Comparison of ENCODE assay signal across 8 mouse cellular contexts in genomic region chr2:97466243-97466793, GRCm38 (mm10).
DNase-seq lines count a peak whose midpoint lies in the region; ATAC-seq and TF ChIP-seq lines count a peak whose summit lies in the region.

No protein-coding gene starts in this region.

- H3K4me2 ChIP-seq in embryonic facial prominence, embryonic 15.5 days (replicated peaks) = peak overlapping the region; percentile 86
- peak overlapping the region; percentile 93 for H3K4me2 ChIP-seq in heart, embryonic 11.5 days
- H3K4me2 ChIP-seq in kidney, embryonic 15.5 days = peak overlapping the region; percentile 91
- peak overlapping the region; percentile 87 for H3K4me2 ChIP-seq in limb, embryonic 15.5 days
- peak overlapping the region; percentile 68 for H3K4me2 ChIP-seq in midbrain, postnatal 0 days (ENCODE audit: low read depth, low read length, poor library complexity, severe bottlenecking)

- H3K27me3 ChIP-seq in embryonic facial prominence, embryonic 15.5 days = peaks cover 14% of the 10 kb centered on the region
- peaks cover 11% of the 10 kb centered on the region for H3K27me3 ChIP-seq in heart, embryonic 11.5 days (ENCODE audit: control insufficient read depth, insufficient read depth, low read length)
- peaks cover 6% of the 10 kb centered on the region; the same call in 1 of the 2 replicates for H3K27me3 ChIP-seq in kidney, embryonic 15.5 days
- no peaks in the 10 kb centered on the region for H3K27me3 ChIP-seq in limb, embryonic 15.5 days
- H3K27me3 ChIP-seq in midbrain, postnatal 0 days (ENCODE audit: insufficient read depth, low read length) = no peaks in the 10 kb centered on the region
- H3K27me3 ChIP-seq in testis, adult 2 months (ENCODE audit: control insufficient read depth, insufficient read depth, low read length) = no peaks in the 10 kb centered on the region

- WGBS in embryonic facial prominence, embryonic 15.5 days = 0% methylated on average over 25 of the region's 25 CpGs
- under 1% methylated on average over 25 of the region's 25 CpGs for WGBS in heart, embryonic 11.5 days (ENCODE audit: insufficient replicate concordance)
- WGBS in kidney, embryonic 15.5 days = 0% methylated on average over 25 of the region's 25 CpGs
- under 1% methylated on average over 25 of the region's 25 CpGs for WGBS in limb, embryonic 15.5 days
- under 1% methylated on average over 25 of the region's 25 CpGs for WGBS in midbrain, postnatal 0 days

- no peak overlapping the region for H3K9ac ChIP-seq in embryonic facial prominence, embryonic 15.5 days
- no peak overlapping the region; the same call in 1 of the 2 replicates for H3K9ac ChIP-seq in heart, embryonic 11.5 days (ENCODE audit: low read depth, low read length)
- H3K9ac ChIP-seq in kidney, embryonic 15.5 days = peak overlapping the region; percentile 31; the same call in 1 of the 2 replicates
- H3K9ac ChIP-seq in limb, embryonic 15.5 days = no peak overlapping the region
- H3K9ac ChIP-seq in midbrain, postnatal 0 days (replicated peaks; ENCODE audit: low read length, poor library complexity, severe bottlenecking) = peak overlapping the region; percentile 74

- peak; percentile 89 for ATAC-seq in embryonic facial prominence, embryonic 15.5 days (ENCODE audit: insufficient number of reproducible peaks, low FRiP score, low TSS enrichment, low read depth)
- peak; percentile 72 for ATAC-seq in heart, embryonic 11.5 days (replicated peaks; ENCODE audit: insufficient number of reproducible peaks, low FRiP score, low TSS enrichment)
- peak; percentile 96 for ATAC-seq in kidney, embryonic 15.5 days (replicated peaks; ENCODE audit: low FRiP score)
- peak; percentile 80 for ATAC-seq in limb, embryonic 15.5 days (ENCODE audit: insufficient number of reproducible peaks, low FRiP score, low TSS enrichment, low read depth)
- ATAC-seq in midbrain, postnatal 0 days (ENCODE audit: low FRiP score) = peak; percentile 84

- H3K4me1 ChIP-seq in bone marrow macrophage, adult 2 months (ENCODE audit: control insufficient read depth, insufficient read depth, low read length) = no peaks in the 10 kb centered on the region
- H3K4me1 ChIP-seq in embryonic facial prominence, embryonic 15.5 days = no peaks in the 10 kb centered on the region
- H3K4me1 ChIP-seq in heart, embryonic 11.5 days (ENCODE audit: control insufficient read depth, insufficient read depth, low read length) = no peaks in the 10 kb centered on the region
- peaks cover 11% of the 10 kb centered on the region; the same call in 1 of the 2 replicates for H3K4me1 ChIP-seq in kidney, embryonic 15.5 days
- peaks cover 6% of the 10 kb centered on the region; the same call in 1 of the 2 replicates for H3K4me1 ChIP-seq in limb, embryonic 15.5 days
- H3K4me1 ChIP-seq in midbrain, postnatal 0 days (ENCODE audit: insufficient read depth, low read length) = no peaks in the 10 kb centered on the region
- peaks cover 4% of the 10 kb centered on the region; the same call in 1 of the 2 replicates for H3K4me1 ChIP-seq in testis, adult 2 months (ENCODE audit: control insufficient read depth, insufficient read depth, low read length)

- no peaks in the 10 kb centered on the region for H3K36me3 ChIP-seq in embryonic facial prominence, embryonic 15.5 days
- H3K36me3 ChIP-seq in heart, embryonic 11.5 days (ENCODE audit: control insufficient read depth, insufficient read depth, low read length) = no peaks in the 10 kb centered on the region
- H3K36me3 ChIP-seq in kidney, embryonic 15.5 days = no peaks in the 10 kb centered on the region
- H3K36me3 ChIP-seq in limb, embryonic 15.5 days = no peaks in the 10 kb centered on the region
- H3K36me3 ChIP-seq in midbrain, postnatal 0 days (ENCODE audit: insufficient read depth, low read length) = no peaks in the 10 kb centered on the region
- no peaks in the 10 kb centered on the region for H3K36me3 ChIP-seq in testis, adult 2 months (ENCODE audit: control insufficient read depth, insufficient read depth, low read length)

- DNase-seq in 3134 (ENCODE audit: extremely low read depth, insufficient read length, low spot score) = peak; percentile 40
- DNase-seq in midbrain, postnatal 0 days (ENCODE audit: low spot score) = peak; percentile 94

- H3K27ac ChIP-seq in bone marrow macrophage, adult 2 months (ENCODE audit: insufficient read depth, low read depth, low read length) = no peak overlapping the region
- H3K27ac ChIP-seq in embryonic facial prominence, embryonic 15.5 days (replicated peaks) = peak overlapping the region; percentile 83
- no peak overlapping the region for H3K27ac ChIP-seq in heart, embryonic 11.5 days (ENCODE audit: low read depth, low read length)
- H3K27ac ChIP-seq in kidney, embryonic 15.5 days = peak overlapping the region; percentile 60
- peak overlapping the region; percentile 87 for H3K27ac ChIP-seq in limb, embryonic 15.5 days
- H3K27ac ChIP-seq in midbrain, postnatal 0 days (ENCODE audit: low read depth, low read length) = peak overlapping the region; percentile 83
- H3K27ac ChIP-seq in testis, adult 2 months (ENCODE audit: control insufficient read depth, insufficient read depth, low read depth, low read length) = no peak overlapping the region

- TF ChIP-seq POLR2A in bone marrow macrophage, adult 2 months (IDR thresholded peaks at IDR 0.05; ENCODE audit: borderline replicate concordance, low read depth, low read length) = no peak
- TF ChIP-seq POLR2A in testis, adult 2 months (IDR thresholded peaks at IDR 0.05; ENCODE audit: control insufficient read depth, low read depth, low read length) = no peak

- H3K4me3 ChIP-seq in bone marrow macrophage, adult 2 months (ENCODE audit: insufficient read depth, low read length) = peak overlapping the region; percentile 33
- H3K4me3 ChIP-seq in embryonic facial prominence, embryonic 15.5 days (replicated peaks) = peak overlapping the region; percentile 50
- H3K4me3 ChIP-seq in heart, embryonic 11.5 days (ENCODE audit: low read depth, low read length) = peak overlapping the region; percentile 44
- peak overlapping the region; percentile 56 for H3K4me3 ChIP-seq in kidney, embryonic 15.5 days (replicated peaks)
- H3K4me3 ChIP-seq in limb, embryonic 15.5 days = peak overlapping the region; percentile 53
- H3K4me3 ChIP-seq in midbrain, postnatal 0 days (ENCODE audit: low read depth, low read length) = peak overlapping the region; percentile 62
- peak overlapping the region; percentile 76 for H3K4me3 ChIP-seq in testis, adult 2 months (ENCODE audit: control insufficient read depth, low read depth, low read length)

- TF ChIP-seq CTCF in bone marrow macrophage, adult 2 months (IDR thresholded peaks at IDR 0.05; ENCODE audit: low read depth, low read length) = peak; percentile 66
- TF ChIP-seq CTCF in midbrain, postnatal 0 days (IDR thresholded peaks at IDR 0.05) = peak; percentile 98
- peak; percentile 72; the same call in 1 of the 2 replicates for TF ChIP-seq CTCF in testis, adult 2 months (IDR thresholded peaks at IDR 0.05; ENCODE audit: control insufficient read depth, insufficient read depth, insufficient replicate concordance, low read depth, low read length)

- H3K9me3 ChIP-seq in embryonic facial prominence, embryonic 15.5 days (replicated peaks) = no peaks in the 10 kb centered on the region
- no peaks in the 10 kb centered on the region for H3K9me3 ChIP-seq in heart, embryonic 11.5 days (replicated peaks; ENCODE audit: control insufficient read depth, low read length)
- no peaks in the 10 kb centered on the region for H3K9me3 ChIP-seq in kidney, embryonic 15.5 days (replicated peaks)
- no peaks in the 10 kb centered on the region for H3K9me3 ChIP-seq in limb, embryonic 15.5 days
- no peaks in the 10 kb centered on the region for H3K9me3 ChIP-seq in midbrain, postnatal 0 days (ENCODE audit: low read length)

Comparison
In these comparisons a context has a peak if more than half of its experiments do, and no peak if none do; other contexts are left out.
1. H3K27ac ChIP-seq: peak in embryonic facial prominence, embryonic 15.5 days (single experiment), kidney, embryonic 15.5 days (single experiment), limb, embryonic 15.5 days (single experiment) and midbrain, postnatal 0 days (single experiment); none in bone marrow macrophage, adult 2 months (single experiment), heart, embryonic 11.5 days (single experiment) and testis, adult 2 months (single experiment).
2. H3K9ac ChIP-seq: peak in kidney, embryonic 15.5 days (single experiment) and midbrain, postnatal 0 days (single experiment); none in embryonic facial prominence, embryonic 15.5 days (single experiment), heart, embryonic 11.5 days (single experiment) and limb, embryonic 15.5 days (single experiment).
3. Peak in every context shown above with its lines, with median percentiles within 50 percentile points of each other: H3K4me3 ChIP-seq, CTCF ChIP-seq, ATAC-seq and H3K4me2 ChIP-seq.